Mouse (Mus musculus): Measurements from ENCODE around the gene Bmp2k.
A peak's percentile ranks its signal among the peaks of the same experiment; 100 is the strongest.

Gene Bmp2k

GRCm38 (mm10) chr5:96973714-96974113, 23.8 kb upstream of the Bmp2k start:
- no peak for DNase-seq

DNA sequence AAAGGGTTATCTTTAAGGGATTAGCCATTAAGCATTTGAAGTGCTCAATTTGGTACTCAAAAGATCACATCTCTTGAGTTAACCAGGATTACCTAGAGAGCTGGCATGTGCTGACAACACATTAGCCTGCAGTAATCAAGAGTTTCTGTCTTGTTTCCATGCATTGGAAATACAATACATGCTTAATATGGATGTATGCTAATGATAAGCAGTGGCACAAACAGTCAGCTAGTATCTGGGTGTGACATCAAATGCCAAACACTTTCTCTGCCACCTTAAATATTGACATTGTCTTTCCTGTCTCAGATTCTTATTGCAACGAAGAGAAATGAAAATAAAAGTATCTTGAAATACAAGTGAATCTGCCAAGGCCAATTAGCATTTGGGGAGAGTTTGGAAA, 22.8 kb upstream of the Bmp2k start:
- no peak for DNase-seq

- DNase-seq: no peak
These were observed 22.4 kb upstream of the Bmp2k start for GRCm38 (mm10) chr5:96975112-96975511.

DNA sequence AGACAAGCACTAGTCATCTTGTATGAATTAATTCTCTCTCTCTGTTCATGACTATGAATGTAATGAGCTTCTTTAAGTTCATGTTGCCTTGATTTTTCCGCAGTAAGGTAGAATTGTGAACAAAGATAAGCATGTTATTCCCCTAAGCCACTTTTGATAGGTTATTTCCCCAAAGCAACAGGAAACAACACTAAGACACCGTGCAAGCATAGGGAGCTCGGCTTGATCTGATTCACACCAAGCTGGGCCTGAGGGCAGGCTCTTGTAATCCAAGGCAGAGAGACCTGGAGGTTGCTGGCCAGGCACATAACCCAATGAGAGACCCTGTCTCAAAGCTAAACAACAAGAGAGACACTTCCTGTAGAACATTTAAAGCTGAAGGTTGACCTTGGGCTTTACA, 21.3 kb upstream of the Bmp2k start:
- DNase-seq: no peak

DNA sequence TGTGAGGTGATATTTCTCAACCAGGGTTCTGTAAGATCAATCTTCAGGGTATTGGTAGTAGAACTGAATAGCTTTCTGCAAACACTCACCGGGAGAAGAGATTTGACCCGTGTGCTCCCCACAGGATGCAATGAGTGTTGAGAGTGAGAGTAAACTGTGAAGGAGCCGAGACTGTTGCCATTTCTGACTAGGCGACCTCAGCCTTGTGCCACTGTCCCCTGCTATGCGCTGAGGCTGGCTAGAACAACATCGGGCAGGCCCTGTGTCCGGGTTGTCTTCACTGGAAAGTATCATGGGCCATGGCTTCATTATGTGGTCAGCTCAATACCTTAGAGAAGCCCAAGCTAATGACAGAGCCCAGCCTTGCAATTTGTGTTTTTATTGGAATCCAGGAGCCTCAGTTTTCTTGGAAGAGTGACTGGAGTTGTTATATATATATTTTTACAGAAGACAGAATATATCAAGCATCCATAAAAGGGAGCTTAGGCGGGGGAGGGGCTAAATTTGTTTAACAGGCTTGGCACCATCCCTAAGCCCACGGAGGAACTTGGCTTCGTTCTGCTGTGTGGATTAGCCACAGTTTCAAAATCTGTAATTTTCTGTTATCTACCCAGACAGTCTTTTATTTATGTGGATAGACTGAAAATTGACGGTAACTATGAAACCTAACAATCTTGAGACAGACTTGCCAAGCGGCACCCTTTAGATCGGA, 18.0 kb upstream of the Bmp2k start:
- DNase-seq: no peak

- DNase-seq: peak; percentile 17 to 30
These were observed 17.4 kb upstream of the Bmp2k start for GRCm38 (mm10) chr5:96980008-96980634.

DNA sequence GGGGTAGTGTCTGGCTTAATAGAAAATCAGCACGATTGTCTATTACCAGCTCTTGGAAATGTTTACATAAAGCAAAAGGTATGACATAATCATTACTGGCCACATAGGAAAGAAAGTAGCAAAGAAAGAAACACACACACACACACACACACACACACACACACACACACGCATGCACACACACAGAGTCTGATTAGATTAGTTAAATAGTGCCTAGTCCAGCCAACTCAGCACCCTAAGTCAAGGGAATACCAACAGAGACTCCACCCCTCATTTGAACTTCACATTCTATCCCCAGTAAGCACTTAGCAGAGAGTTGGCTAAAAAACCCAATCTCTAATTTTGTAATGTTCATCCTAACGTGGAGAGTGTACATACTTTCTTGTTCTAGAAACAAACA, 15.5 kb upstream of the Bmp2k start:
- DNase-seq: no peak

DNA sequence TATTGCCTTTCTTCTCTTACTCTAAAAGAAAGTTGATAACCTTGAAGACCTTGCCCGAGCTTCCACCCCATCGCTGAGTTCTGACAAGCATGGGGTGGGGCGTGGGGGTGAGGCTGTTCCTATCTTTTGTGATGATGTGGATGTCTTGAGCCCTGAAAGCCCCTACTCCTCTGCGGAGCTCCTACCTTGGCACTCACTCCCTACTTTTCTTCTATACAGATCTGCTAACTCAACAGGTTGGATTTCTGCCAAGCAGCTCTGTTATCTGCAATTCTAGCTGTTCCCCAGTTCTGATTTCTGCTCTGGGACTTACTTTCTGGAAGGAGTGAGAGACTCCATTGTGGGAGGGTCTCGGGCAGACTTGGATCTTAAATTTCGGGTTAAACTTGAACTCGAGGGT, 14.3 kb upstream of the Bmp2k start:
- DNase-seq: no peak

DNA sequence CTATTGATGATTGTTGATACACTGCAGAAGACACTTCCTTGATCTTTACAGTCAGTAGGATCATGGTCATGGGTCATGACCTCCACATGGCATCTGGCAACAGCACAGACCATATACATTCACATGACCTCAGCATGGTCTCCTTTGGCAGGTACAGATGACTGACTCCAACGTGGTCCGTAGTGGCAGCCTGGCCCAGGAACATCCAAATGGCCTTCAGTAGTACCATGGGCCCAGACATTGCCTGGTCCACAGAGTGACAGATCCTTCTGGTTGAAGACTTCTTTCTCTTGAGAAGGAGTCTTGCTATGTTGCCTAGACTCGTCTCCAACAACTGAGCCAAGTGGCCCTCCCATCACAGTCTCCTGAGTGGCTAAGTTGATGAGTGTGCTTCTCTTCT, 10.6 kb upstream of the Bmp2k start:
- DNase-seq: no peak

DNA sequence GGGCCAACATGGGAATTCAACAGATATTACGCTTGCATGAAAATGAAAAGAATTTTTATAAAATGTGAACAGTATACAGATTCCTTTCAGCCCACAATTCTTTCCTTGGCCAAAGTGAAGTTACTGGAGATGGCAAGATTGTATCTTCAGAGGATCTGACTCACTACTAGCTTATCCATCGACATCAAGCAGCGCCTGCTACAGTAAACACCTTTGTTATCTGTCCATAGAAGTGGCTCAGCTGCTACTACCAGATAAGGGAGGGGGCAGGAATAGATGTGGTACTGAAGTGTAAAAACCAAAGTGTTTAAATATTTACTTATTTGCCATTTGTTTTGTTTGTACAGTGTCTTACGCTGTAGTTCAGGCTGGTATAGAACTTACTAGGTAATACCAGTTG, 8.6 kb upstream of the Bmp2k start:
- DNase-seq: no peak

DNA sequence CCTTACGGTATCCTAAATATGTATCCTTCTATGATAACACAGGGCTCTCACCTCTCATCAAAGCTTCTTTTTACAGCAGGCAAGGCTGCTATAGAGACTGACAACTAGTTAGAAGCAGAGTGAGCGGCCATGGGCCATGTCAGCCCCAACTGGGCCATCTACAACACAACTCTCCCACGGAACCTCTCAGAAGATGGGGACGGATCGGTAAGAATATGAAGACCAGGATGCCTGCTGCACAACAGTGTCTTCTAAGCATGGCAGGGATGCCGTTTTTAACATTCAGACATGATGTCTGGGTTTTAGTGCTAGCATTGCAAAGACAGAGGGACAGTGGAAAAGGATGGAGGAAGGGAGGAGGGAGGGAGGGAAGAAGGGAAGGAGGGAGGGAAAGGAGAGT, 6.3 kb upstream of the Bmp2k start:
- no peak for DNase-seq

DNA sequence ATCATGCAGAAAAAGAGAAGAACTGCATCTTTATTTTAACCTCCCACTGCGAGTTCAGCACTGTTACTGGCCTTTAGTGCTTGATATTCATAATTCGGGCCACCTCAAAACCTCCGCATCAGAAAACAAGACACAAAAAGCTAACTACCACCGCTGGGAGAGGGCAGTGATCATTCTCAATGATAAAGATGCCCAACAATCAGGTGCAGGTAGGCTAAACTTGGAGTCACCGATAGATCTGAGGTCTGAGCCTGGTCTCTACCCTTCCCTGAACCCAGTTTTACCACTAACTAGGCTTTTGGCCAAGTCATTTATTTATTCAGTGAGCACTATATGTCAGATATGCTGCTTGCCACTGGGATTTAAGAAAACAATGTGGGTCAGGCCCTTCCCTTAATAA, 4.8 kb upstream of the Bmp2k start:
- no peak for DNase-seq

DNA sequence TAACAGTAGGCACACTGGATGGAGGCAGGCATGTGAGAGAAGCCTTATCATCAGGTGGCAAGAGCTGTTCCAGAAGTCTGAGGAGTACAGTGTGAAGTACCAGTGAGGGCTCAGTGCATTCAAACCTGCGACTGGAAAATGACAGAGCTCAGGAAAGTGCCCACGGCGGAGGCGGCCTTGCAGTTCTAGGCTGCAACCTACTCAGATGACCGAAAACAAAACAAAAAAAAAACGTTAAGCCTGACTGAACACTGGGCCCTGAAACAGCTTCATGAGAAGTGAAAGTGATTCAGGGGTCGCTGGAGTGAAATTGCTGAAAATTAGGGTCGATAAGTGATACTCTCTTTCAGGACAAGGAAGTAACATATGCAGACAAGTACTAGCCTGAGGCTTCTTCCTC, 4.4 kb upstream of the Bmp2k start:
- no peak for DNase-seq

- no peak for DNase-seq
These were observed 1.7 kb upstream of the Bmp2k start for GRCm38 (mm10) chr5:96995791-96996190.

GRCm38 (mm10) chr5:96996401-96997309, 834 bp upstream of the Bmp2k start:
- DNase-seq: peak in 1 of 2 experiments; percentile 29

DNA sequence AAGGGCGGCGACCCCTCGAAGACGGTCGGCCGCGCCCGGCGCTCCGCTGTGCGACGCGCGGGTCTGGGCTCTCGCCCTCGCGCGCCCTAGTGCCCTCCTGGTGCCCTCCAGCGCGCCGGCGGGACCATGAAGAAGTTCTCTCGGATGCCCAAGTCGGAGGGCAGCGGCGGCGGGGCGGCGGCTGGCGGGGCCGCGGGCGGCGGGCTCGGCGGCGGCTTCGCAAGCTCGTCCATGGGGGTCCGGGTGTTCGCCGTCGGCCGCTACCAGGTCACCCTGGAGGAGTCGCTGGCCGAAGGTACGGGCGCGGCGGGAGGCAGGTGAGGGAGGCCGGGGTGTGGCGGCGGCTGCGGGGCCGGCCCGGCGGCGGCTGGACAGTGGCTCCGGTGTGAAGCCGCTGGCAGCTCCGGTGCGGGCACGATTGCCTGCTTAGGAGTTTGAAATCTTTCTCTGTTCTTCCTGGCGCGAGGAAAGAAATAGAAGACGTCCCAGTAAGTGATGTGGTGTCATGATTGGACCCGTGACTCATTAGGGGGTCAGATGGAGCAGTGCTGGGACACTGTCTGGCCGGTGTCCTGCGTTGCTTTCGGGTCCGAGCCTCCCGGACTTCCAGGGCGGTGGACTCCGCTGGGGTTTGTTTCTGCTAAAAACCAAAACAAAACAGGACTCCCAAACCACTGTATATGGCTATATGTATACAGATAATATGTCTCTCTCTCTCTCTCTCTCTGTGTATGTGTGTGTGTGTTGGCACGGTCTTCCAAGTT, 495 bp downstream of the Bmp2k start:
- peak; percentile 51 to 63 for DNase-seq

DNA sequence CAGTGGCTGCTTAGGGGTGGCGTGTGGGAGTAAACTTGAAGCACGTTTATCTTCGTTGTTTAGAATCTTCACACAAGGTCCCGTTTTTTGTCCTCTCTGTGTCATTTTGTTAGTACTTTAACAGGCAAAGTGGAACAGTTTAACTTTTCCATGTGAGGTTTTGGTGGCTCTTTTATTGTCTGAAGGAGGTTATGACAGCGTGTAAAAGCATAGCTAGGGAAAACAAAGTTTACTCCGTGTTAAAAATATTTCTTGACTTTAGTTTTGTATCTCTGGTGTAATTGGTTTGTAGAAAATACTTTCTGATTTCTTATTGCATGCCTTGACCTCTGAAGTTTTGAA, 1.0 kb downstream of the Bmp2k start:
- no peak for DNase-seq

GRCm38 (mm10) chr5:96999601-97000000, 2.1 kb downstream of the Bmp2k start:
- DNase-seq: no peak

- no peak for DNase-seq
These were observed 3.0 kb downstream of the Bmp2k start for GRCm38 (mm10) chr5:97000524-97000923.

DNA sequence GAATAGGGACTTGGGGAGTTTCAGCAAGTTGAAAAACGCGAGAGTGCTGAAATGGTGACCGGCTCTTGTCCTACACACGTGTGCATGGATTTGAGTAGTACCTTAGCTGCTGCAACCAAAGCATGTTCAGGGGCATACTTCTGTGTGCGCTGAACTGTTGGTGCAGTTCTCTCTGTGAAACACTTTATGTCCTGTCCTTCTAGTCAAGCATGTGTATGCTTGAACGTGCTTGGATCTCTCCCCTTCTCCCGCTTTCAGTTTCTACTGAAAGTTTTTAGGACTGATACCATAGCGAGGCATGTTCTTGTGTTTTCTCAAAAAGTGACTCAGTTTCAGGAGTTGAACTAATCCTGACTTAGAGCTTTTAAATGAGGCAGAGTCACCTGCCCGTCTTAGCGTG, 3.7 kb downstream of the Bmp2k start:
- no peak for DNase-seq

DNA sequence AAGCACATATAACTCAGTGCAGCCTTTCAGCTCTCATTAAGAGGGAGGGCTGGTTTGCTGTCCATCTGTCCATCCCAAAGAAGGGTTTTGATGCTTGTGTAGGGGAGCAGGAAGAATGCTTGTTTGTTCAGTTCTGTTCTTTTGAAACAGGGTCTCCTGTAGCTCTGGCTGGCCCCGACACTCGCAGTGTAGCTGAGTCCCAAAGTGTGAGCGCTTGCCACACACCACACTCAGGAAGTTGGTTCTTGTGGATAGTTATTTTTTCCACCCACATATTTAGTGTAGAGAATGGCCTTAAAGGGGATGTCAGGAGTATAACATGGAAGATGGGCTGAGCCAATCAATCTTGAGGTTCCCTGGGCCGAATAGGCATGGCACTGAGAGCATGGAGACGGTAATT, 4.1 kb downstream of the Bmp2k start:
- no peak for DNase-seq

DNA sequence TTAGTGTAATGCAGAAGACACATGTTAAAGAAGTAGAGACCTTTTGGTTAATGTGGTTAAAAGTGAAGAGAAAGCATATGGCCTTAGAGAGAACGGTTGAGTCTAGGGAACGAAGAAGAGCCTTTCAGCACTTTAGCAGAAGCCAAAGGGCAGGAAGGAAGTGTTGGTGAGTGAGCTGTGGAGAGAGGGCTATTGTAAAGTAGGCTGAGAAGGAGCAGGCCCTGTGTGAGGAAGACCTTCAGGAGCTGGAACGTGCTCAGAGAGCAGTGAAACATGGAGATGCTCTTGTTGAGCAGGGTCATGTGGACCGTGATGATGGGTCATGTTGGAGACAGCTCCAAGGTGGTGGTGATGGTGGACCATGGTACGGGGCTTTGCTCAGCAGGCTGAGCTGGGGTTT, 4.8 kb downstream of the Bmp2k start:
- no peak for DNase-seq

GRCm38 (mm10) chr5:97002937-97003336, 5.4 kb downstream of the Bmp2k start:
- no peak for DNase-seq

Measured in cerebellum, postnatal 14 days (tissue).